Mouse (Mus musculus) C2C12 (cell line): Measurements from ENCODE around the gene 2010111I01Rik. TPM values are rescaled to one million over a fixed set of nuclear protein-coding genes. Genes with fewer than 3 reads are reported as not detected.

Experiments used
- H3K27me3 ChIP-seq: one replicate; pipeline ENCODE4 v1.6.1; 2011; ENCODE audit not compliant: control insufficient read depth, insufficient read depth, insufficient read length
- H3K36me3 ChIP-seq: one replicate; pipeline ENCODE4 v1.6.1; 2011; ENCODE audit not compliant: control insufficient read depth, insufficient read depth
- H3K4me3 ChIP-seq: one replicate; pipeline ENCODE4 v1.5.1; 2011; ENCODE audit warnings: mild to moderate bottlenecking, control low read depth; ENCODE audit not compliant: poor library complexity, insufficient read depth, severe bottlenecking
- H3K79me2 ChIP-seq: one replicate; pipeline ENCODE4 v1.6.1; 2011; ENCODE audit not compliant: control insufficient read depth, insufficient read depth
- H3K79me3 ChIP-seq: one replicate; pipeline ENCODE4 v1.6.1; 2011; ENCODE audit warnings: low read depth, control low read depth
- H3ac ChIP-seq: one replicate; pipeline ENCODE3; 2011; ENCODE audit warnings: low read depth; ENCODE audit not compliant: control insufficient read depth, insufficient read length
- CEBPB ChIP-seq: IDR thresholded peaks from one replicate; pipeline ENCODE4 v1.6.1; 2011; ENCODE audit warnings: low read depth, mild to moderate bottlenecking, control low read depth, moderate library complexity
- CTCF ChIP-seq: IDR thresholded peaks from one replicate; pipeline ENCODE4 v1.5.1; 2011; ENCODE audit not compliant: control insufficient read depth, insufficient read depth, insufficient read length
- FOSL1 ChIP-seq: IDR thresholded peaks from one replicate; pipeline ENCODE4 v1.8.0; 2011; ENCODE audit warnings: mild to moderate bottlenecking, low read length; ENCODE audit not compliant: poor library complexity, insufficient read depth, severe bottlenecking
- MAX ChIP-seq: IDR thresholded peaks from one replicate; pipeline ENCODE4 v1.6.1; 2011; ENCODE audit warnings: mild to moderate bottlenecking, control low read depth
- MYOD1 ChIP-seq: IDR thresholded peaks from one replicate; pipeline ENCODE4 v1.6.1; 2011; ENCODE audit warnings: low read depth; ENCODE audit not compliant: control insufficient read depth, insufficient read length
- MYOG ChIP-seq: IDR thresholded peaks from one replicate; pipeline ENCODE4 v1.6.1; 2011; ENCODE audit not compliant: control insufficient read depth, insufficient read length; ENCODE audit errors: extremely low read depth
- USF1 ChIP-seq: IDR thresholded peaks from one replicate; pipeline ENCODE4 v1.6.1; 2011; ENCODE audit warnings: low read depth, mild to moderate bottlenecking, control low read depth, moderate library complexity
- polyA plus RNA-seq: library from polyadenylated mRNA; unstranded; fragments of >200 nt; fragmentation: generic; extraction: Trizol; gene quantifications from one replicate; pipeline ENCODE4 v1.2.1, GENCODE M21; 2012; ENCODE audit warnings: missing spikeins

Gene 2010111I01Rik
- polyA plus RNA-seq, 1 experiment = 91.7 TPM

DNA sequence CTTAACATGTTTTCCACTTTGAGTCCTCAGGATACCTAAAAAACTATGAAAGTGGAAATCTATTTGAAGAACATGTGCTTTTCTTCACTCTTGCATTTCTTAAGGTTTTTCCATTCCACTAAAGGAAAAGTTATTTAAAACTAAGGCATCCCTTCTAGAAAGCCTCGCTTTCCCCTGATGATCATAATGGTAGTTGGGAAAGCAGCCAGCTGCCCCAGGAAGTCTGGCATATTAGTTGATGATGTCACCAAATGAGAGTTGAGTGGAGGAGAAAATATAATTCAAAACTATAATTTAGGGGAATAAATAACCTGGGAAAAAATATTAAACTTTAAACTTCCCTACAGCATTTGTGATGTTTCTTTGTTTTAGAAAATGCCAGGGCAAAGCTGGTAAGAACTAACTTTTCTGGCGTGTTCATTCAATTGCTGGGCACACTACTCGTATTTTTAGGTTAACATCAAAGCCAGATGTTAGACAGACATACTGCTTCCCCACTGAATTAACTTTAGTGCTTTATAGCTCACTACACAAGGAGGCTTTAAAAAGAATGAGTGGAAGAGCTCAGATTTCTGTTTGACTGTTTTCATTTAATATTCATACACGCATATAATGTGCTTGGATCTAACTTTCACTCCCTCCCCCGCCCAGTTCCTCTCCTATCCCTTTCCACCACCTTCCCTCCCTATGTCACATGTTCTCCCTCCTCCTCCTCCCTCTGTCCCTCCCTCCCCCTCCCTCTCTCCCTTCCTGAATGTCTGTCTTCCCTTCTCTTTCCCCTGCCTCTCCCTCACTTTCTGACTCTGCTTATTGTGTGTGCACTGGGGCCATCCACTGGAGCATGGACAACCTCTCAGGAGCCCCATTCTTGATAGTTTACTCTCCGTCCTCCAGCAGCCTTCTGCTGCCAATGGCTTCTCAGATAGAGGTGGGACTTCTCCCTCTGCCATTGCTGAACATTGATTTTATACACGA, 58.8 kb downstream of the 2010111I01Rik start:
- Histone ChIP-seq H3ac (no peak overlapping the region), H3K4me3 (no peak overlapping the region), H3K79me2 (no peaks in the 10 kb centered on the region), H3K27me3 (no peaks in the 10 kb centered on the region), H3K79me3 (no peaks in the 10 kb centered on the region), H3K36me3 (no peaks in the 10 kb centered on the region)
- TF ChIP-seq USF1 = no peak
- TF ChIP-seq MYOD1 = no peak
- no peak for TF ChIP-seq MAX
- TF ChIP-seq MYOG = no peak
- no peak for TF ChIP-seq FOSL1
- TF ChIP-seq CTCF = no peak
- TF ChIP-seq CEBPB = no peak

DNA sequence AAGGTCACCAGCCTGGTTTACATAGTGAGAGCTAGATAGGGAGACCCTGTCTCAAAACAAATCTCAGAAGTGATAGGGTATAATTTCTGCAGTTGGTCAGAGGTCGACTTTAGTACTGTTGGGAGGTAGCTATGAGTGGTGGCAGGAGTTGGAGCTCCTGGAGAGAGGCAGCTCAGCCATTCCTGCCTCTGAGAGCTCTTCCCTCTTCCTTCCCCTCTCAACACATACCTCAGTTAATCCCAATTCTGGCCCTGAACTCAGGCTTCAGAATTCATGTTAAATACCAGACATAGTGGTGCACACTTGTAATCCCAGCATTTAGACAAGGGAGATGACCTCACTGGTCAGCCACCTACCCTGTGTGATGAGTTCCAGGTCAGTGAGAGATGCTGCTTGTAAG, 65.3 kb downstream of the 2010111I01Rik start:
- no peak for TF ChIP-seq CTCF
- Histone ChIP-seq H3K27me3 (no peaks in the 10 kb centered on the region), H3ac (no peak overlapping the region), H3K4me3 (no peak overlapping the region), H3K36me3 (no peaks in the 10 kb centered on the region), H3K79me3 (no peaks in the 10 kb centered on the region), H3K79me2 (no peaks in the 10 kb centered on the region)

DNA sequence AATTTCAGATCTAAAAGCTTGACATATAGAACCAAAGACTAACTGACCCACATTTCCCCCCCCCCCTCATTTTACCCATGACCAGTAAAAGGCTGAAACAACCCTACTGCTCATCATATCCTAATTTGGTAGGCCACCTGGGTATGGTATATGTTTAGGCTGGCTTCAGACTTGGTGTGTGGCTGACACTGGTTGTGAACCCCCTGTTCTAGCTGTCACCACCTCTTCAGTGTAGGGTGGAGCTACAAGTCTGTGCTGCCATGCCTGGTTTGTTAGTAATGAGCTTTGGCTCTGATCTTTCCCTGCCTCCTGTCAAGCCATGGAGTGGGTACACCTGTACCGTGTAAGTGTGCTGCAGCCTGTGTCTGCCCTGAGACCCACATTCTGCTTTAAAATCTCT, 66.6 kb downstream of the 2010111I01Rik start:
- Histone ChIP-seq H3K79me2 (no peaks in the 10 kb centered on the region), H3K36me3 (no peaks in the 10 kb centered on the region), H3ac (no peak overlapping the region), H3K79me3 (no peaks in the 10 kb centered on the region), H3K4me3 (no peak overlapping the region), H3K27me3 (no peaks in the 10 kb centered on the region)
- TF ChIP-seq MYOD1 = no peak

GRCm38 (mm10) chr13:63032304-63032830, 67.7 kb downstream of the 2010111I01Rik start:
- Histone ChIP-seq H3K79me2 (no peaks in the 10 kb centered on the region), H3K27me3 (no peaks in the 10 kb centered on the region), H3K79me3 (no peaks in the 10 kb centered on the region), H3ac (no peak overlapping the region), H3K36me3 (no peaks in the 10 kb centered on the region), H3K4me3 (no peak overlapping the region)
- no peak for TF ChIP-seq MYOG
- no peak for TF ChIP-seq FOSL1
- TF ChIP-seq MAX = no peak
- TF ChIP-seq CEBPB = no peak
- no peak for TF ChIP-seq MYOD1
- no peak for TF ChIP-seq USF1
- TF ChIP-seq CTCF = no peak

DNA sequence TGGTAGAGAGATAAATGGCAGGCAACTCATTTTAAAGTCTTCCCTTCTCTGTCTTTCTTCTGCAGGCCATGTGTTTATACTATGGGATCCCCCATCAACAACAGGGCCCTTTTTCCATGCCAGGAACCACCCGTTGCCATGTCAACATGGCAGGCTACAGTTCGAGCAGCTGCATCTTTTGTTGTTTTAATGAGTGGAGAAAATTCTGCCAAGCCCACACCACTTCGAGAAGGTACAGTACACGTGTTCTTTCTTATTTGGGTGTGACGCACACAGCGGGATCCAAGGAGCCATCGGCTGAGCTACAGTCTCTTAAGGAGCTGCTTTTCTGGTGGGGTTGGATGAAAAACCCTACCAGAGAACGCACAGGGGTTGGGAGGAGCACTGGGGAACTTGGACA, 68.3 kb downstream of the 2010111I01Rik start:
- Histone ChIP-seq H3K4me3 (no peak overlapping the region), H3K27me3 (no peaks in the 10 kb centered on the region), H3K79me2 (no peaks in the 10 kb centered on the region), H3K36me3 (no peaks in the 10 kb centered on the region), H3ac (no peak overlapping the region), H3K79me3 (no peaks in the 10 kb centered on the region)
- no peak for TF ChIP-seq MYOD1
- TF ChIP-seq CEBPB = no peak
- TF ChIP-seq FOSL1 = no peak
- TF ChIP-seq MYOG = no peak
- no peak for TF ChIP-seq USF1
- TF ChIP-seq CTCF = no peak
- no peak for TF ChIP-seq MAX

GRCm38 (mm10) chr13:63033364-63033763, 68.7 kb downstream of the 2010111I01Rik start:
- Histone ChIP-seq H3K79me2 (no peaks in the 10 kb centered on the region), H3K79me3 (no peaks in the 10 kb centered on the region), H3ac (no peak overlapping the region), H3K4me3 (no peak overlapping the region), H3K27me3 (no peaks in the 10 kb centered on the region), H3K36me3 (no peaks in the 10 kb centered on the region)
- TF ChIP-seq USF1 = no peak
- no peak for TF ChIP-seq FOSL1
- TF ChIP-seq MYOG = no peak
